Mouse (Mus musculus) G1E (cell line): ENCODE results near the gene Tmem160.

Experiments
- CTCF ChIP-seq: IDR thresholded peaks from 2 replicates; pipeline ENCODE4 v1.5.1; 2012; ENCODE audit warnings: low read depth, low read length, inconsistent platforms, mixed read lengths
- GATA1 ChIP-seq: IDR thresholded peaks from 2 replicates; pipeline ENCODE4 v1.6.1; 2012; ENCODE audit warnings: borderline replicate concordance, low read length, inconsistent platforms, mixed read lengths
- GATA2 ChIP-seq: IDR thresholded peaks from 2 replicates; pipeline ENCODE4 v1.6.1; 2012; ENCODE audit warnings: low read depth, low read length, inconsistent platforms, borderline replicate concordance
- POLR2AphosphoS5 ChIP-seq: IDR thresholded peaks from 2 replicates; pipeline ENCODE4 v1.6.1; 2012; ENCODE audit warnings: low read depth, low read length, inconsistent platforms; ENCODE audit not compliant: insufficient replicate concordance

DNA sequence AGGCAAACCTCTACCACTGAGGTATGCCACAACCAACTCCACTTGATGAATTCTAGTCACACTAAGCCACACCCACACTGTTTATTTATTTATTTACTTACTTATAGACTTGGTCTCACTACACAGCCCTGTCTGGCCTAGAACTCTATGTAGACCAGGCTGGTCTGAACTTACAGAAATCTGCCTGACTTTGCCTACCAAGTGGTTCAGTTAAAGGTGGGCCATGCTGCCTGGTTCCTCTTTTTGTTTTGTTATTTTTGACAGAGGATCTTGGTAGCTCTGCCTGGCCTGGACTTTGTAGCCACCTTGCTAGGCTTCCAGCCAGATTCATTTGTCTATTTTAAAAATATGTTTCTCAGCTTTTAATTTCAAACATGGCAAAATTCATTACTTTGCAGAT, 36.2 kb downstream of the Tmem160 start:
- TF ChIP-seq CTCF (no peak), GATA1 (no peak), POLR2AphosphoS5 (no peak), GATA2 (no peak)
